Mouse (Mus musculus) kidney, adult 18-20 months (tissue): ENCODE results near the gene Pdk2.

Experiments
- DNase-seq: peaks from one replicate; pipeline ENCODE4 v3.0.0; 2021

Gene Pdk2

DNA sequence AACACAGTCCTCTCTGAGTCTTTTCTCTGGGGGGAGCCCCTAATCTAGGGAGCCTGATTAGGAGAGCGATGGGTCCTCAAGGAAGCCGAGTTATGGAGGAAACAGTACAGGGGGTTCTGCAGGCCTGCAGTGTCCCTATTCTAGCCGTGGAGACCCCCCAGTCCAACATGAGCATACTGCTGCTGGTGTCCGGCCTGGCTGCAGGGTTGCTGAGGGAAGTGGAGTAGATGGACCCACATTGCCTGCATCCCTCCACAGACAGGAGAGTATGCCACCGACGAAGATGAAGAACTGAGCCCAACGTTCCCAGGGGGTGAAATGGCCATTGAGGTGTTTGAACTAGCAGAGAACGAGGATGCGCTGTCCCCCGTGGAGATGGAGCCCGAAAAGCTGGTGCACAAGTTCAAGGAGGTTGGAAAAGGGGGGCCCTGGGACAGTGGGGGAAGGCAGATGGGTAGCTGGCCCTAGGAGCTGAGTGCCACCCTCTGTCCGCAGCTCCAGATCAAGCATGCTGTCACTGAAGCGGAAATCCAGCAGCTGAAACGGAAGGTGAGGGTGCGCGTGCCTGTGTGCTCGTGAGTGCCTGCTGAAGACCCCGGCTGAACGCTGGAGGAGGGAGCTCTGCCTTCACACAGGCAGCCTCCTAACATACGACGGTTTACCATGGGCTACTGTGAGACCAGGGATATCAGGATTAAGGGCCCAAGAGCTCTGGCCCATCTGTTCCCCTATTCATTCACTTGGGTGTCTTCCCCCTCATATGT, 39.4 kb downstream of the Pdk2 start:
- DNase-seq = no peak

DNA sequence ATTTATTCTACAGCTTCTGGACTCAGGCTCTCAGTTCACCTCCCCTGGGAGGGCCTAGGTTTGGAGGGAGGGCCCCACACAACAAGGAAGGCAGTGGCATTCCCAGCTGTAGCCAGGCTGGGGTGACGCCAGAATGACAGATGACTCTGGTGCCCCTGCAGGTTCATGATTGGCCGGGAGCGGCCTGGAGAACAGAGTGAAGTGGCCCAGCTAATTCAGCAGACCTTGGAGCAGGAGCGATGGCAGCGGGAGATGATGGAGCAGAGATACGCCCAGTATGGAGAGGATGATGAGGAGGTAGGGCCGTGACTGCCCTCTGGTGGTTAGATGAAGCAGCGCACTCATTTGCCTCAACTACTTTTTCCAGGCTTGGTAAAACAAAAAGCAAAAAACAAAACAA, 40.1 kb downstream of the Pdk2 start:
- DNase-seq = peak; percentile 77

DNA sequence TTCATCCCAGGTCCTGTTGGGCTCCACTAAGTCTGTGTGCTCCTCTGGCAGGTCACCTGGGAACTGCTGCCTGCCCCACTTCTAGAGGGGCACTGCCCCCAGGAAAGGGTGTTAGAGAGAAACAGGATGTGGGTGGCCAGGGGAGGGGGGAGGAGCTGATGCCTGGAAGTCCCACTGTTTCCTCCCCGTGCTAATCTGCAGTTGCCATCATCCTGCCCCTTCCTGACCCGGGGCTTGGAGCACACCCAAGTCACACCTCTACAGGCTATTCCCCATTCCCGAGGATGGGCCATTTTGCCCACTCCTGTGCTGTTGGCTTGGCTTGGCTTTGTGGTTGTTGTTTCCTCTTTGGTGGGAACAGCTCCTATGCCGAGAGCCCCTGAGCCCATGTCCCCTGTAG, 40.6 kb downstream of the Pdk2 start:
- DNase-seq = peak; percentile 65

- no peak for DNase-seq
Observed at GRCm38 (mm10) chr11:95000128-95000527, 41.0 kb downstream of the Pdk2 start.

- no peak for DNase-seq
Observed at GRCm38 (mm10) chr11:94998041-94998531, 43.1 kb downstream of the Pdk2 start.

- DNase-seq = no peak
Observed at GRCm38 (mm10) chr11:94997596-94997995, 43.6 kb downstream of the Pdk2 start.

DNA sequence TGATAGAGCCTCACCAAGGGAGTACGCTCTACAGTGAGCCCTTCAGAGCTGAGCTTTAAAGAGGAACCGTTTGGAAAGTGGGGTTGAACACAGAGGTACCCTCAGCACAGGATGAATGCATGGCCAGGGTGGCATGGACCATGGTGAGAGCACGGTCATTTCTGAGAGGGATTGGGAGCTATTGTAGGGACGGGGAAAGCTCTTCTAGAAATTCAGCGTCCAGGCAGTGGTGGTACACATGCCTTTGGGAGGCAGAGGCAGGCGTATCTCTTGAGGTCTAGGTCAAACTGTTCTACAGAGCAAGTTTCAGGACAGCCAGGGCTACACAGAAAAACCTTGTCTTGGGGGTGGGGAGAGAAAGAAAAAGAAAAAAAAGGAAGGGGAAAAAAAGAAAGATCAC, 44.2 kb downstream of the Pdk2 start:
- DNase-seq = no peak

- DNase-seq = no peak
Observed at GRCm38 (mm10) chr11:94996101-94996500, 45.1 kb downstream of the Pdk2 start.

GRCm38 (mm10) chr11:94994947-94995772, 46.0 kb downstream of the Pdk2 start:
- DNase-seq = no peak

DNA sequence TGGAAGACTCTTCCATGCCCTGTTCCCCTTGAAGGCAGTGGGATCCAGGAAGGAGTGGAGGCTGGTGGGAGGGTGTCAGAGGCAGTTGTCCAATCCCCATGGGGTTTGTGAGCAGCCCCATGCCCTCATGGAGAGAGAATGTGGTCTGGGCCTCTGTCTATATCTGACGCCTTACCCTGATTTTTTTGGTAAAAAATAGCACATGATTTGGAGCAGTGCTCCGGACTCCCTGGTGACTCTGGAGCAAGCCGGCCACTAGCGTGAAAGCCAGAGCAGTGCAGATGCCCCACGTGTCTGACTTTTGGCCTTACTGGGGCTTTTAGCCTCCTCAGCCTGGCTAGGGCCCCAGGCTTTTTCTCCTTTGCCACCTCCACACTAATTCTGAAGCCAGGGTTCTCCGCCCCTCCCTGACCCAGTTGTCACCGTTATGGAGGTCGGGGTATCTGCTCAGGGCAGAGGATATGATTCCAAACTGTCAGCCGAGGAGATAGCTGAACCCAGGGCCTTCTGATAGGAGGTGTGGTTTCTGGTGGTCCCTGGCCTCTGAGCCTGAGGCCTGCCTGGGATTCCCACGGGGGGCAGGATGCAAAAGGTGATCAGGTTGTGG, 46.8 kb downstream of the Pdk2 start:
- no peak for DNase-seq

DNA sequence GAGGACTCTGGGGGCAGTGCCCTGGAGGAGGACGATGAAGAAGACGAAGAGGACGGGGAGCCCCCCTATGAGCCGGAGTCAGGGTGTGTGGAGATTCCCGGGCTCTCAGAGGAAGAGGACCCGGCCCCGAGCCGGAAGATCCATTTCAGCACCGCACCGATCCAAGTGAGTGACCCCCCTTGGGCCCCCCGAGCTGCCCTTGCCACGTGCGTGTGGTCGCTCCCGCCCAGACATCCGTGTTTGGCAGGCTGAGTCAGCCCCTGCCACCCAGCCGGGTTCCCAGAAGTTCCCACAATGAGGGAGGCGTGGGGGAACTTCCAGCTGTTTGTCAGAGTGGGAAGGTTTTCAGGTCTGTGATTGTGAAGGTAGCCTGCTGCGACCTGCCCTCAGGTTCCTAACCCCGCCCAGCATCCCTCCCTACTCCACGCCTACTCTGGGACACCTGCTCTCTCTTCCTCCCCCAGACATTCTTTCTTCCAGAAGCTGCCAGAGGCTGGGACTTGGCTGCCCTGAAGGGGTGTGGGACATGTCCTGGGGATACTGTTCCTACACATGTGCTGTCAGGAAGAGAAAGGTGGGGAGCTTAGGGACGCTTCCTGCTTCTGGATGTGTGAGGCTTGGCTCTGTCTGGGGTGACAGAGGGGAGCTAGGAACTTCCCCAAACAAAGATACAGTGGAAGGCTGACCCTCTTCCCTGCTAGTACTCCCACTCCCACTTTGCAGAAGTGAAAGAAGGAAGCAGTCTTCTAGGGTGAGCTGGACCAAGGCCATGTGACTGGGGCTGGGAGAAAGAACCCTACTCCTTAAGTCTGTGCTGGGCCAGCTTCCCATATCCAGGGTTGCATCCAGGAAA, 48.2 kb downstream of the Pdk2 start:
- peak; percentile 67 for DNase-seq

- DNase-seq = peak; percentile 33
Observed at GRCm38 (mm10) chr11:94992480-94992753, 48.7 kb downstream of the Pdk2 start.

- peak; percentile 66 for DNase-seq
Observed at GRCm38 (mm10) chr11:94991641-94992479, 49.3 kb downstream of the Pdk2 start.

- peak; percentile 94 for DNase-seq
Observed at GRCm38 (mm10) chr11:94990749-94991577, 50.2 kb downstream of the Pdk2 start, which contains the start of gene Ppp1r9b. TSS of gene Ppp1r9b (plus strand) at chr11:94991035.

DNA sequence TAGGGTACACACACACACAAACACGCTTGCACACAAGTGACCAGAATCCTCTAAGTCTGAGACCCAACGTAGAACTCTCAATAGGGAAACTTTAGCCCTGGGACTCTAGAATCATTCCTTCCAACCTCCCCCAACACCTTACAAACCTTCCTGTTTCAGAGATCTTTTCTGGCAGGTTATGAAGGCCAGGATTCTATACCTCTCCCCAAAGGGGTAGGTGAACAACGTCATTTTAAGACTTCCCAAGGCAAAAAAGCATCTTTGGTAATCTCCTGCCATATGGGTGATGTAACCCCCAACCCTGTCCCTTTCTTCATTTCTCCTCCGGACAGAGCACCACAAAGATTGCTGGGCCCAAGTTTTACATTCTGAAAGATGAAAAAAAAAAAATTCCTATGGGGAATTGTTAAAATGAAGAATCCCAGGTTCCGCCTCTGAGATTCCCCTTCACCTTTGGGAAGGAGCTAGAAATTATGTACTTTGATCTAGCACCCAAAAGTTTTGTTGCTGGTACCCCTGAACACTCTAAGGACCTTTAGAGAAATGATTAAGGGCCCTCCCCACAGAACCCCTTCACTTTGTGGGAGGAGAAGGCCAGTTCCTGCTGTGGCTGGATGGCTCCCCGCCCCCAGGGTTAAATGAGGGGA, 50.9 kb downstream of the Pdk2 start:
- DNase-seq = no peak

GRCm38 (mm10) chr11:94989562-94990017, 51.6 kb downstream of the Pdk2 start:
- DNase-seq = peak; percentile 82

DNA sequence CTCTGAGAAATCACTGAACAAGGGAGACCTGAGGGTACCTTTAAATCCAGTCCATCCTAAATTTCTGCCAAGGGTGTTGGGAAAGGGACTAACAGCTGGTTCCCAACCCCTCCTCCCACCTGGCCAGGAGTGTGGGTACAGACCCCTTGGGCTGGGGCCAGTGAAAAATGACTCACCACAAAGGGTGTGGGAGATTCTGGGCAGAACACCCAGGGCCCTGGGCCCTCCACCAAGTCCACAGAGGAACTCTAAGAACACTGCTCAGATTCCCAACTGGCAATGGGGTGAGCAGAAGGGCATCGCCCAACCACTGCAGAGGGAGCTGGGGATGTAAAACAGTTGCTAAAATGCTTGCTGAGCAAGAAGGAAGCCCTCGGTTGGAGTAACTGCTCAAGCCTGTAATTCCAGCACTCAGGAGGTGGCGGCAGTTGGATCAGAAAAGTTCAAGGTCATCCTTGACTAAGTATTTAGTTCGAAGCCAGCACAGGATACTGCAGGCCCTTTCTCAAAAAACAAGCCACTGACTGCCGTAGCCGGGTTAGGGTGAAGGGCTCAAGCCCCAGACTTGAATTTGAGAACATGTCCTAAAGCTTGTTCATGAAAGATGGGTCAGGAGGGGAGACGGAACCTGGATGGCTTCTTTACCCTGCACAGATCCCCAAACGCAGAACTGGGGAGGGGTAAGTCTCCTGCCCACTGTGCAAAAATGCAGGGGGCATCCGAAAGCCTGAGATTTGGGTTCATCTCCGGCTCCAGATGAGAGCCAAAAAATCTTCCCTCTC, 52.2 kb downstream of the Pdk2 start:
- peak; percentile 26 for DNase-seq

DNA sequence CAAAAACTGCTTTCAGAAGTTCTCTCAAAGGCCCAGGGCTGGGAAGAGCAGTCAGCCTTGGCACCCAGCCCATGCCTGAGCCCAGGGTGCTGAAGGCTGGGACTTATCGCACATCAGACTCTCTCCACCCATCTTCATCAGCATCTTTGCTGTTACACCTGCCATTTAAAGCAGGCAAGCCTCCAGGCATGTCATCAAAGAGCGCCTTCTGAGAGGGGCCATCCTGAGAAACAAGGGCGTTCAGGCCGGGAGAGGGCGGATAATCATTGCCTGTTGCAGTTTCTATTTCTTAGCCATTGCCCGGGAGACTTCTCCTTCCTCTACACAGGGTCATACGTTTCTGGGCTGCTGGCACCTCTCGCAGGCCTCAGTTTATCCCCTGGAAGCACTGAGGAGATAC, 53.3 kb downstream of the Pdk2 start:
- DNase-seq = no peak

GRCm38 (mm10) chr11:94987341-94987740, 53.8 kb downstream of the Pdk2 start:
- DNase-seq = no peak
